Mouse (Mus musculus) embryonic facial prominence, embryonic 15.5 days (tissue): ENCODE measurements around the gene Riox2. TPM values are rescaled to one million over a fixed set of nuclear protein-coding genes. Genes with fewer than 3 reads are reported as not detected.
"Not testable (repeated sequence)": the region's sequence is repeated elsewhere in the genome, so short reads cannot be mapped to it uniquely, and the experiment has no call there.

Source experiments
- ATAC-seq: fragments of 200-750 bp; cut with Nextera tagmentation; 2 replicates; pipeline ENCODE4 v1.8.0; 2017; ENCODE audit warnings: low read depth, moderate TSS enrichment; ENCODE audit not compliant: insufficient number of reproducible peaks, low FRiP score, low TSS enrichment
- H3K27ac ChIP-seq: fragments of 300-500 bp; sonication (generic); replicated peaks from 2 replicates; pipeline ENCODE4 v1.5.1; 2015; ENCODE audit warnings: mild to moderate bottlenecking, inconsistent platforms
- H3K27me3 ChIP-seq: fragments of 300-500 bp; sonication (generic); 2 replicates; pipeline ENCODE4 v1.6.1; 2015; ENCODE audit warnings: inconsistent platforms
- H3K36me3 ChIP-seq: fragments of 300-500 bp; sonication (generic); 2 replicates; pipeline ENCODE4 v1.6.1; 2015; ENCODE audit warnings: mild to moderate bottlenecking, inconsistent platforms
- H3K4me1 ChIP-seq: fragments of 300-500 bp; sonication (generic); 2 replicates; pipeline ENCODE4 v1.6.1; 2015; ENCODE audit warnings: inconsistent platforms
- H3K4me2 ChIP-seq: fragments of 300-500 bp; sonication (generic); replicated peaks from 2 replicates; pipeline ENCODE4 v1.6.1; 2015; ENCODE audit warnings: mild to moderate bottlenecking, inconsistent platforms
- H3K4me3 ChIP-seq: fragments of 300-500 bp; sonication (generic); replicated peaks from 2 replicates; pipeline ENCODE4 v1.5.1; 2015; ENCODE audit warnings: mild to moderate bottlenecking, inconsistent platforms
- H3K9ac ChIP-seq: fragments of 300-500 bp; sonication (generic); 2 replicates; pipeline ENCODE4 v1.6.1; 2015; ENCODE audit warnings: inconsistent platforms
- H3K9me3 ChIP-seq: fragments of 300-500 bp; sonication (generic); replicated peaks from 2 replicates; pipeline ENCODE4 v1.6.1; 2016; ENCODE audit warnings: inconsistent platforms
- WGBS: fragments of 180-500 bp; shearing (Covaris S2); methylation state at CpG from one replicate; pipeline ENCODE4 v1.1.7; 2015; 5-methylcytosine and 5-hydroxymethylcytosine counted together
- polyA plus RNA-seq: library from polyadenylated mRNA; unstranded; fragments of >200 nt; fragmentation: Nextera tagmentation; extraction: Ambion mirVana; gene quantifications from 2 replicates; pipeline ENCODE4 v1.2.1, GENCODE M21; 2015

Gene Riox2
- polyA plus RNA-seq: 30.8 and 36.2 TPM in 2 replicates

GRCm38 (mm10) chr16:59471637-59472278, at the start of gene Riox2:
TSS of gene Riox2 (plus strand) at chr16:59471775.
- Histone ChIP-seq H3K9ac (peak within 1 kb of the TSS; percentile 54), H3K27ac (peak within 1 kb of the TSS; percentile 58; the same call in 1 of the 2 replicates), H3K36me3 (peaks cover 13% of the 10 kb centered on the region; the same call in 1 of the 2 replicates), H3K4me2 (peak within 1 kb of the TSS; percentile 61), H3K4me1 (0 out of 2 replicates have a peak, but pooled peaks cover 7% of the 10 kb centered on the region), H3K4me3 (peak within 1 kb of the TSS; percentile 77), H3K27me3 (no peaks in the 10 kb centered on the region), H3K9me3 (no peaks in the 10 kb centered on the region)
- ATAC-seq: peak; percentile 90
- WGBS: 2% methylated on average over 56 of the region's 56 CpGs

GRCm38 (mm10) chr16:59427960-59428359, 43.6 kb upstream of the Riox2 start:
- 0 out of 2 replicates have a peak, but pooled peaks cover 4% of the 10 kb centered on the region for H3K4me1 ChIP-seq
- WGBS: 54% methylated on average over 7 of the region's 7 CpGs
- no peaks in the 10 kb centered on the region for H3K36me3 ChIP-seq
- peak; percentile 54; the same call in 1 of the 2 replicates for ATAC-seq
- H3K27me3 ChIP-seq: no peaks in the 10 kb centered on the region
- no peak overlapping the region for H3K4me2 ChIP-seq
- H3K4me3 ChIP-seq: no peak overlapping the region
- no peak overlapping the region for H3K27ac ChIP-seq
- no peaks in the 10 kb centered on the region for H3K9me3 ChIP-seq
- H3K9ac ChIP-seq: no peak overlapping the region

- H3K4me2 ChIP-seq: peak overlapping the region; percentile 31
Observed at GRCm38 (mm10) chr16:59433181-59433580, 38.4 kb upstream of the Riox2 start.

DNA sequence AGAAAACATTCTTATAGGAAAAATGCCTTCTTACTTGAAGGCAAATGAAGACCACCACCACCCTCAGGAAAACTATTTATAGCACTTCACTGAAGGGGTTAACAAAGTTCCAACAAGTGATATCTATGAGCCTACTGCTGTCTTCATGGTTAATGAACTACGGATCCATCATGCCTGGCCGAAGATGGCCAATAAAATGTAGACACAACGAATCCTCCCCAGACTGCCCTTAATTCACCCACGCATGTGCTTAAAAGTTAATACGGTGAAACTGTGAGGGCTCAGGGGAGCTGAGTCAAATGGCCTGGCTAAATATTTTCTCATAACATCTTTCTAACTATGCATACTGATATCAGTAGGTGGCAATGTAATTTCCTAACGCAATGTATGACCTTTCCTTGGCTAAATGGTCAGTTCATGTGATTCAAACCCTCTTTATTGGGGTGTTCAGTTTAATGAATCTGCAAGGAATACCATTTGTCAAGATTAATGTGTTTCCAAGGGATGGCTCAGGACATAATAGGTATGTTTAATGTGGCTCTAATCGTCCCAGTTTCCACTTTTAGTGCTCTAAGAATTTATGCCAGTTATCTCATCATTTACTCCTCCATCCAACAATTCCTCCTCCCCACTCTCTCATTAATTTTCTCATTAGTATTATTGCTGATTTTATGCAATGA, 26.6 kb upstream of the Riox2 start:
- WGBS: 87% methylated on average over 7 of the region's 7 CpGs
- H3K4me1 ChIP-seq: no peaks in the 10 kb centered on the region
- no peak for ATAC-seq
- no peak overlapping the region for H3K4me2 ChIP-seq
- H3K27me3 ChIP-seq: no peaks in the 10 kb centered on the region
- H3K27ac ChIP-seq: no peak overlapping the region
- H3K9me3 ChIP-seq: no peaks in the 10 kb centered on the region
- H3K9ac ChIP-seq: no peak overlapping the region
- H3K36me3 ChIP-seq: no peaks in the 10 kb centered on the region
- no peak overlapping the region for H3K4me3 ChIP-seq

More at GRCm38 (mm10) chr16:59433181-59433580, 38.4 kb upstream of the Riox2 start:
- 38% methylated on average over 11 of the region's 11 CpGs for WGBS
- H3K4me3 ChIP-seq: 0 out of 2 replicates have a peak overlapping the region, but pooled peaks have one; percentile 7
- ATAC-seq: peak; percentile 39; the same call in 1 of the 2 replicates
- H3K9me3 ChIP-seq: no peaks in the 10 kb centered on the region
- H3K27me3 ChIP-seq: no peaks in the 10 kb centered on the region
- peak overlapping the region; percentile 84 for H3K27ac ChIP-seq
- no peak overlapping the region for H3K9ac ChIP-seq
- H3K4me1 ChIP-seq: 0 out of 2 replicates have a peak, but pooled peaks cover 4% of the 10 kb centered on the region
- no peaks in the 10 kb centered on the region for H3K36me3 ChIP-seq

DNA sequence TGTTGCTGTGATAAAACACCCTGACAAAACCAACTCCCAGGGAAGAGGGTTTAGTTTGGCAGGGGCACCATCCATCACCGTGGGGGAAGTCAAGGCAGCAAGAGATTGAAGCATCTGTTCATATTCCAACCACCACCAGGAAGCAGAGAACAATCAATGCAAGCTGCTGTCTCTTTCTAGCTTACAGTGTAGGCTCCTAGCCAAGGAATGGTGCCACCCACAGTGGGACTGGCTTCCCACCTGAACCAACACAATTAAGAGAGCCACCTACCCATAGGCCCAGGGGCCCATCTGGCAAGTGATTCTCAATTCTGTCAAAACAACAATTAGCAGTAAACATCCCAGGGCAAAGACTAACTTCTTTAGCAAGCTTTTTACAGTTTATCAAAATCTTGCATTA, 23.4 kb upstream of the Riox2 start:
- Histone ChIP-seq H3K4me1 (no peaks in the 10 kb centered on the region), H3K27me3 (no peaks in the 10 kb centered on the region), H3K4me2 (no peak overlapping the region), H3K36me3 (no peaks in the 10 kb centered on the region), H3K9me3 (no peaks in the 10 kb centered on the region), H3K4me3 (no peak overlapping the region), H3K27ac (no peak overlapping the region), H3K9ac (no peak overlapping the region)
- WGBS: 74% methylated on average over 1 of the region's 1 CpGs
- ATAC-seq: no peak

DNA sequence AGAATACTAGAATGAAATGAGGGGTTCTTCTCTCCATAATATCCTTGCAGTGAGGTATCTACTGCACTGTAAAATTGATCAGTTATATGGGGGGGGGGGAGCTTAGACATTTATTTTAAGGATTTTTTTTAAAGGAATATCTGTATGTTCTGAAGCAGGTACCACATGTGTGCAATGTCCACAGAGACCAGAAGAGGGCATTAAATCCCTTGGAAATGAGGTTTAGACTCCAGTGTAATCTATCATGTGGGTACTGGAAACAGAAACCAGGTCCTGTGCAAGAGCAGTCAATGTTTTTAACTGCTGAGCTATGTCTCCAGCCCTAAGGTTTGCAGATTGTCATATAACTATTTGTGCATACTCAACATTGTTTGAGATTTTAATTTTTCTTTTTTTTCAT, 22.5 kb upstream of the Riox2 start:
- H3K9ac ChIP-seq: no peak overlapping the region
- ATAC-seq: no peak
- no peaks in the 10 kb centered on the region for H3K36me3 ChIP-seq
- H3K4me3 ChIP-seq: no peak overlapping the region
- no peak overlapping the region for H3K27ac ChIP-seq
- no peaks in the 10 kb centered on the region for H3K27me3 ChIP-seq
- no peaks in the 10 kb centered on the region for H3K4me1 ChIP-seq
- no peak overlapping the region for H3K4me2 ChIP-seq
- H3K9me3 ChIP-seq: no peaks in the 10 kb centered on the region

GRCm38 (mm10) chr16:59451813-59452212, 19.8 kb upstream of the Riox2 start:
- no peaks in the 10 kb centered on the region for H3K36me3 ChIP-seq
- no peak overlapping the region for H3K4me3 ChIP-seq
- H3K27me3 ChIP-seq: no peaks in the 10 kb centered on the region
- no peak for ATAC-seq
- H3K27ac ChIP-seq: no peak overlapping the region
- no peaks in the 10 kb centered on the region for H3K9me3 ChIP-seq
- H3K4me1 ChIP-seq: no peaks in the 10 kb centered on the region
- 75% methylated on average over 5 of the region's 5 CpGs for WGBS
- no peak overlapping the region for H3K9ac ChIP-seq
- no peak overlapping the region for H3K4me2 ChIP-seq

GRCm38 (mm10) chr16:59459259-59459861, 12.2 kb upstream of the Riox2 start:
- not testable (repeated sequence) for H3K4me2 ChIP-seq, H3K36me3 ChIP-seq, H3K4me1 ChIP-seq, H3K9ac ChIP-seq, H3K27ac ChIP-seq, H3K9me3 ChIP-seq, H3K27me3 ChIP-seq, H3K4me3 ChIP-seq
- ATAC-seq: peak; percentile 29
- 62% methylated on average over 5 of the region's 5 CpGs for WGBS

DNA sequence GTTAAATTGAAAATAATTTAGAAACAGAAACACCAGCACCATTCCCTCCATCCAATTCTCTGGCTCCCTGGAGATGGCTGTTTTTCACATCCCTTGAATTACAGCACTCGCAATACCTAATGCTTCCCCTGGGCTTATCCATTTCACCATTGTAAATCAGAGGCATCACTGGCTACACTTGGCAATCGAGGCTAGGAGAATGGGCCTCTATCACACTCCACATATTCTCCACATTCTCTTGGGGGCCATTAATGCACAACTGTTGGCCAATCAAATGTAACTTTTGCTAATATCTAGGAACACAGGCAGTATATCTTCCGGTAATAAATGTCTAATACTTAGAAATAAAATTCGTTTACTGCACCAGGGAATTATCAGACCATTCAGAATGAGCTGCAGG, 8.0 kb upstream of the Riox2 start:
- Histone ChIP-seq H3K4me1 (no peaks in the 10 kb centered on the region), H3K4me2 (no peak overlapping the region), H3K9ac (no peak overlapping the region), H3K4me3 (no peak overlapping the region), H3K36me3 (no peaks in the 10 kb centered on the region), H3K27me3 (no peaks in the 10 kb centered on the region), H3K9me3 (no peaks in the 10 kb centered on the region), H3K27ac (no peak overlapping the region)
- no peak for ATAC-seq
- 79% methylated on average over 4 of the region's 4 CpGs for WGBS

- 78% methylated on average over 6 of the region's 6 CpGs for WGBS
- H3K4me3 ChIP-seq: no peak overlapping the region
- no peak overlapping the region for H3K27ac ChIP-seq
- H3K36me3 ChIP-seq: no peaks in the 10 kb centered on the region
- no peaks in the 10 kb centered on the region for H3K27me3 ChIP-seq
- no peak overlapping the region for H3K4me2 ChIP-seq
- no peaks in the 10 kb centered on the region for H3K4me1 ChIP-seq
- no peaks in the 10 kb centered on the region for H3K9me3 ChIP-seq
- no peak overlapping the region for H3K9ac ChIP-seq
- no peak for ATAC-seq
Observed at GRCm38 (mm10) chr16:59463973-59464372, 7.6 kb upstream of the Riox2 start.

GRCm38 (mm10) chr16:59469846-59470245, 1.7 kb upstream of the Riox2 start:
- Histone ChIP-seq H3K36me3 (no peaks in the 10 kb centered on the region), H3K9me3 (no peaks in the 10 kb centered on the region), H3K27ac (no peak overlapping the region), H3K27me3 (no peaks in the 10 kb centered on the region), H3K4me1 (0 out of 2 replicates have a peak, but pooled peaks cover 7% of the 10 kb centered on the region), H3K4me3 (no peak overlapping the region), H3K4me2 (no peak overlapping the region), H3K9ac (no peak overlapping the region)
- ATAC-seq: no peak
- 59% methylated on average over 1 of the region's 1 CpGs for WGBS
